Mouse (Mus musculus): ENCODE measurements around the gene Guca1b.

DNA sequence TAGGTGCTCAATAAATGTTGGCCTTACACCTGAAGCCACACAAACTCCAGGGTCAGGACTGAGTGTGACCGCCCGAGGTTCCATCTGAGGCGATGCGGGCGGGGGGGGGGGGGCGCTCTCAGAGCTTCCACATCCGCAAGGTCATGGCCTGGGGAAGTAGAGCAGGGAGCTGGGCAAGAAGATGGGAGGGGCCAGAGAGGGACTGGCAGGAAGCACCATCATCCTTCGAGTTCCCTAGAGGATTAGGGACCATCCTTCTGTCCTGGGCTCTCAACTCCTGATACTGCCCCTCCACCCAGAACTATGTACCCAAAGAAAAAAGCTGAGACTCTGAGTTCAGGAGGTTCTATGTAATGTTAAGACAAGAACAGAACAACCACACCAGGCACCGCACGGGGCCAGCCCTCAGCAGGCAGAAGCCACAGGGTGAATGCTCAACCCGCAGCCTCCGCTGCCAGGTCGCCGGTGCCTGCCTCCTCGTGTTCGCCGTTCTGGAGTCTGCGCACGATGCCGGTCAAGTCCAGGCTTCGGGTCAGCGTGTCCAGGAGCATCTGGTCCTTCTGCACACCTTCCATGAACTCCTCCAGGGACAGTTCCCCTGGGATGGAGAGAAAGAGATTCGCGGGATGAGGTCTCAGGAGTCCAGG lies 9.2 kb downstream of the Guca1b start:
- TF ChIP-seq CTCF (IDR thresholded peaks at IDR 0.05; ENCODE audit: insufficient read depth, low read length) = no peak
- TF ChIP-seq POLR2A (IDR thresholded peaks at IDR 0.05; ENCODE audit: borderline replicate concordance, extremely low read depth, low read depth, low read length) = no peak

Data from lung, adult 2 months (tissue).